Mouse (Mus musculus) heart, embryonic 11.5 days (tissue): ENCODE results near the gene Efcab1. TPM values are rescaled to one million over a fixed set of nuclear protein-coding genes. Genes with fewer than 3 reads are reported as not detected.

Source experiments
- ATAC-seq: fragments of 200-750 bp; cut with Nextera tagmentation; replicated peaks from 2 replicates; pipeline ENCODE4 v1.8.0; 2017; ENCODE audit warnings: moderate library complexity; ENCODE audit not compliant: insufficient number of reproducible peaks, low FRiP score, low TSS enrichment
- H3K27ac ChIP-seq: fragments of 300-500 bp; sonication (generic); 2 replicates; pipeline ENCODE4 v1.5.1; 2014; ENCODE audit warnings: mild to moderate bottlenecking, low read depth, low read length
- H3K27me3 ChIP-seq: fragments of 300-500 bp; sonication (generic); 2 replicates; pipeline ENCODE4 v1.6.1; 2014; ENCODE audit warnings: mild to moderate bottlenecking, low read length, mixed read lengths; ENCODE audit not compliant: control insufficient read depth, insufficient read depth
- H3K36me3 ChIP-seq: fragments of 300-500 bp; sonication (generic); 2 replicates; pipeline ENCODE4 v1.6.1; 2014; ENCODE audit warnings: mild to moderate bottlenecking, low read length, moderate library complexity, mixed read lengths; ENCODE audit not compliant: control insufficient read depth, insufficient read depth
- H3K4me1 ChIP-seq: fragments of 300-500 bp; sonication (generic); 2 replicates; pipeline ENCODE4 v1.6.1; 2014; ENCODE audit warnings: low read length; ENCODE audit not compliant: control insufficient read depth, insufficient read depth
- H3K4me2 ChIP-seq: fragments of 300-500 bp; sonication (generic); 2 replicates; pipeline ENCODE4 v1.6.1; 2014; ENCODE audit warnings: mild to moderate bottlenecking, moderate library complexity
- H3K4me3 ChIP-seq: fragments of 300-500 bp; sonication (generic); 2 replicates; pipeline ENCODE4 v1.5.1; 2014; ENCODE audit warnings: low read depth, low read length
- H3K9ac ChIP-seq: fragments of 300-500 bp; sonication (generic); 2 replicates; pipeline ENCODE4 v1.6.1; 2014; ENCODE audit warnings: mild to moderate bottlenecking, low read depth, low read length, moderate library complexity
- H3K9me3 ChIP-seq: fragments of 300-500 bp; sonication (generic); replicated peaks from 2 replicates; pipeline ENCODE4 v1.6.1; 2016; ENCODE audit warnings: low read length; ENCODE audit not compliant: control insufficient read depth
- WGBS: fragments of 180-500 bp; shearing (Covaris S2); extraction: QIAGEN DNeasy Blood & Tissue Kit; methylation state at CpG from one replicate; pipeline ENCODE4 v1.1.7; 2014; ENCODE audit not compliant: insufficient replicate concordance; 5-methylcytosine and 5-hydroxymethylcytosine counted together
- polyA plus RNA-seq: library from polyadenylated mRNA; unstranded; fragments of >200 nt; fragmentation: Nextera tagmentation; extraction: Ambion mirVana; gene quantifications from 2 replicates; pipeline ENCODE4 v1.2.1, GENCODE M21; 2014

Efcab1 gene
- polyA plus RNA-seq, 1 experiment from 2014 or later = 3.6 TPM

GRCm38 (mm10) chr16:14979228-14979627, 72.8 kb downstream of the Efcab1 start:
- Histone ChIP-seq H3K9ac (no peak overlapping the region), H3K4me2 (no peak overlapping the region), H3K4me1 (no peaks in the 10 kb centered on the region), H3K36me3 (no peaks in the 10 kb centered on the region), H3K9me3 (no peaks in the 10 kb centered on the region), H3K4me3 (no peak overlapping the region), H3K27me3 (no peaks in the 10 kb centered on the region), H3K27ac (no peak overlapping the region)
- no peak for ATAC-seq
- WGBS = 75% methylated on average over 2 of the region's 2 CpGs

- ATAC-seq = no peak
- H3K4me2 ChIP-seq = no peak overlapping the region
- no peaks in the 10 kb centered on the region for H3K4me1 ChIP-seq
- no peak overlapping the region for H3K27ac ChIP-seq
- H3K36me3 ChIP-seq = no peaks in the 10 kb centered on the region
- WGBS = 76% methylated on average over 6 of the region's 6 CpGs
- no peak overlapping the region for H3K9ac ChIP-seq
- no peaks in the 10 kb centered on the region for H3K9me3 ChIP-seq
- no peaks in the 10 kb centered on the region for H3K27me3 ChIP-seq
- H3K4me3 ChIP-seq = no peak overlapping the region
These were observed 83.3 kb downstream of the Efcab1 start for GRCm38 (mm10) chr16:14989614-14990268.

- no peak overlapping the region for H3K27ac ChIP-seq
- H3K4me2 ChIP-seq = no peak overlapping the region
- ATAC-seq = no peak
- H3K36me3 ChIP-seq = no peaks in the 10 kb centered on the region
- H3K4me3 ChIP-seq = no peak overlapping the region
- H3K4me1 ChIP-seq = no peaks in the 10 kb centered on the region
- H3K9ac ChIP-seq = no peak overlapping the region
- no peaks in the 10 kb centered on the region for H3K9me3 ChIP-seq
- WGBS = 86% methylated on average over 3 of the region's 3 CpGs
- H3K27me3 ChIP-seq = no peaks in the 10 kb centered on the region
These were observed 84.6 kb downstream of the Efcab1 start for GRCm38 (mm10) chr16:14991001-14991400.

GRCm38 (mm10) chr16:14992461-14993107, 86.2 kb downstream of the Efcab1 start:
- 30% methylated on average over 3 of the region's 3 CpGs for WGBS
- H3K4me3 ChIP-seq = no peak overlapping the region
- H3K27ac ChIP-seq = no peak overlapping the region
- no peaks in the 10 kb centered on the region for H3K36me3 ChIP-seq
- peak; percentile 84 for ATAC-seq
- no peaks in the 10 kb centered on the region for H3K4me1 ChIP-seq
- no peaks in the 10 kb centered on the region for H3K27me3 ChIP-seq
- H3K4me2 ChIP-seq = no peak overlapping the region
- no peak overlapping the region for H3K9ac ChIP-seq
- H3K9me3 ChIP-seq = no peaks in the 10 kb centered on the region

GRCm38 (mm10) chr16:15014724-15015123, 108.3 kb downstream of the Efcab1 start:
- Histone ChIP-seq H3K4me2 (no peak overlapping the region), H3K9me3 (no peaks in the 10 kb centered on the region), H3K27me3 (no peaks in the 10 kb centered on the region), H3K27ac (no peak overlapping the region), H3K36me3 (no peaks in the 10 kb centered on the region), H3K4me1 (no peaks in the 10 kb centered on the region), H3K4me3 (no peak overlapping the region), H3K9ac (no peak overlapping the region)
- 70% methylated on average over 2 of the region's 2 CpGs for WGBS
- ATAC-seq = no peak
